Comparison of ENCODE assay signal across 21 mouse cellular contexts in genomic region chr6:29522626-29523300, GRCm38 (mm10). TPM values are rescaled to one million over a fixed set of nuclear protein-coding genes. Genes with fewer than 3 reads are reported as not detected.
DNase-seq lines count a peak whose midpoint lies in the region; ATAC-seq and TF ChIP-seq lines count a peak whose summit lies in the region.
"Had no signal": no experiment of that assay in that cellular context is flagged by ENCODE, and none has a peak within 500 bp of the region (broad histone marks: within the 10 kb centered on the region; RNA-seq: fewer than 3 reads in every experiment).

No protein-coding gene starts in this region.

- TF ChIP-seq CTCF in CH12.LX (conservative IDR thresholded peaks at IDR 0.05 in 1 of 2, IDR thresholded peaks at IDR 0.05 in 1 of 2; ENCODE audit: low read depth in 2 of 2, low read length in 2 of 2), result no peak

- WGBS in kidney, embryonic 14.5 days, result 68% methylated on average over 6 of the region's 6 CpGs

- no peak overlapping the region for H3K9ac ChIP-seq in kidney, embryonic 14.5 days (ENCODE audit: low read depth, low read length)
- H3K9ac ChIP-seq in CH12.LX (ENCODE audit: insufficient read depth, low read depth), result peak overlapping the region; percentile 12; the same call in 1 of the 2 replicates
- H3K9ac ChIP-seq: heart, embryonic 12.5 days; neural tube, embryonic 12.5 days had no signal

- H3K79me2 ChIP-seq in CH12.LX (replicated peaks; ENCODE audit: control insufficient read depth, extremely low read depth, insufficient read depth, poor library complexity, severe bottlenecking), result 0 out of 2 replicates have a peak, but pooled peaks cover 3% of the 10 kb centered on the region

- no peak for TF ChIP-seq EP300 in CH12.LX (IDR thresholded peaks at IDR 0.05; ENCODE audit: low read length)

- peaks cover 21% of the 10 kb centered on the region for H3K4me1 ChIP-seq in kidney, embryonic 14.5 days (ENCODE audit: control insufficient read depth, insufficient read depth, low read length)
- H3K4me1 ChIP-seq in CH12.LX (ENCODE audit: control insufficient read depth in 1 of 2, insufficient read depth in 2 of 2), result peaks cover 13 to 35% of the 10 kb centered on the region in 2 experiments

- intact Hi-C loops in heart, postnatal 14 days (cut with DNase I), result no loop called here

- H3K27ac ChIP-seq in kidney, embryonic 14.5 days (ENCODE audit: low read depth, low read length), result no peak overlapping the region
- H3K27ac ChIP-seq in CH12.LX (ENCODE audit: insufficient read depth, low read depth), result peak overlapping the region; percentile 82; the same call in 1 of the 2 replicates
- H3K27ac ChIP-seq: neural tube, embryonic 12.5 days had no signal

- H3K4me3 ChIP-seq in kidney, embryonic 14.5 days (ENCODE audit: low read length), result no peak overlapping the region
- H3K4me3 ChIP-seq in CH12.LX (replicated peaks in 1 of 3; ENCODE audit: low read depth in 2 of 3, low read length in 2 of 3, poor library complexity in 1 of 3), result no peak overlapping the region
- H3K4me3 ChIP-seq: erythroblast, embryonic 14.5 days; heart, embryonic 12.5 days; neural tube, embryonic 12.5 days had no signal

- H3K36me3 ChIP-seq in kidney, embryonic 14.5 days (ENCODE audit: control insufficient read depth, insufficient read depth, low read length), result no peaks in the 10 kb centered on the region
- H3K36me3 ChIP-seq in CH12.LX (replicated peaks in 1 of 2; ENCODE audit: control insufficient read depth in 1 of 2, insufficient read depth in 1 of 2, low read length in 1 of 2), result no peaks in the 10 kb centered on the region
- H3K36me3 ChIP-seq: heart, embryonic 12.5 days; neural tube, embryonic 12.5 days had no signal

- DNase-seq in heart, adult 11 months, result peak; percentile 91
- DNase-seq in heart, postnatal 14 days, result no peak
- peak; percentile 55 to 72 for DNase-seq in kidney, adult 8-10 months
- no peak for DNase-seq in CH12.LX (ENCODE audit: extremely low read depth)
- DNase-seq in kidney, postnatal 25 days, result peak; percentile 30 to 71
- DNase-seq in layer of hippocampus, postnatal 25 days (ENCODE audit: extremely low spot score in 1 of 2, low spot score in 1 of 2), result no peak
- DNase-seq: adrenal gland, postnatal 36 days; cerebellum, postnatal 14 days; right cerebral cortex, postnatal 14 days had no signal

- H3K9me3 ChIP-seq in kidney, embryonic 14.5 days (ENCODE audit: control insufficient read depth, low read length), result no peaks in the 10 kb centered on the region
- peaks cover 9% of the 10 kb centered on the region for H3K9me3 ChIP-seq in CH12.LX (replicated peaks; ENCODE audit: low read length)

- no peak for ATAC-seq in kidney, embryonic 14.5 days (ENCODE audit: low FRiP score, low TSS enrichment)
- no peak for ATAC-seq in erythroblast, adult 5-6 weeks (replicated peaks; ENCODE audit: low FRiP score, poor library complexity, severe bottlenecking)
- ATAC-seq: inflammation-experienced regulatory T-cells, adult 6 months had no signal

- dilution Hi-C loops in CH12.LX (cut with MboI; ENCODE audit: extremely low pct_ligation_motif_present, extremely low pct_unique_long_range_greater_than_20kb, low sequenced_read_pairs), result no loop called here

- no peak overlapping the region for H3K4me2 ChIP-seq in kidney, embryonic 14.5 days (replicated peaks; ENCODE audit: low read depth, low read length)
- no peak overlapping the region for H3K4me2 ChIP-seq in CH12.LX (ENCODE audit: insufficient read depth, low read depth, poor library complexity, severe bottlenecking)
- H3K4me2 ChIP-seq: heart, embryonic 12.5 days; neural tube, embryonic 12.5 days had no signal

- no peak for TF ChIP-seq RAD21 in CH12.LX (IDR thresholded peaks at IDR 0.05; ENCODE audit: low read depth, low read length)

- H3K27me3 ChIP-seq in kidney, embryonic 14.5 days (ENCODE audit: control insufficient read depth, insufficient read depth, low read length), result peaks cover 15% of the 10 kb centered on the region; the same call in 1 of the 2 replicates
- H3K27me3 ChIP-seq in CH12.LX (replicated peaks), result no peaks in the 10 kb centered on the region

- TF ChIP-seq POLR2A in CH12.LX (IDR thresholded peaks at IDR 0.05; ENCODE audit: low read depth, low read length), result no peak

- in situ Hi-C loops in CH12.LX (cut with MboI; ENCODE audit: low pct_ligation_motif_present, low pct_unique_long_range_greater_than_20kb, low sequenced_read_pairs), result no loop called here

TF ChIP-seq in CH12.LX, 34 proteins besides CTCF, POLR2A, EP300 and RAD21:
- TF ChIP-seq BHLHE40 (IDR thresholded peaks at IDR 0.05; ENCODE audit: low read depth, low read length) (no peak), MAX (IDR thresholded peaks at IDR 0.05; ENCODE audit: low read length) (no peak), MAFK (IDR thresholded peaks at IDR 0.05; ENCODE audit: insufficient replicate concordance, low read length) (no peak), TBP (conservative IDR thresholded peaks at IDR 0.05; ENCODE audit: low read depth, low read length) (no peak), CHD1 (IDR thresholded peaks at IDR 0.05; ENCODE audit: low read depth, low read length) (no peak), HCFC1 (IDR thresholded peaks at IDR 0.05; ENCODE audit: low read depth, low read length) (no peak)

RNA-seq across cellular contexts. Expression of gene Irf5, which starts 3.7 kb away (rescaled TPM):
- total RNA-seq in heart, postnatal 14 days (2021), result 1 to 10 TPM; 3.0 to 3.2 TPM
- 4.5 and 5.0 TPM in 2 replicates for polyA plus RNA-seq in kidney, embryonic 14.5 days (2014; fragmentation: Nextera tagmentation; extraction: Ambion mirVana)
- total RNA-seq in CH12.LX (2012; rRNA removed) (134 and 152 TPM in 2 replicates), CH12.LX (2014; rRNA removed) (158 and 159 TPM in 2 replicates)
- polyA plus RNA-seq in CH12.LX (2012; ENCODE audit: insufficient read length, low read depth), result 134 and 144 TPM in 2 replicates
- 1 to 10 TPM; 3.4 to 4.0 TPM for total RNA-seq in layer of hippocampus, postnatal 25 days (2021)
- total RNA-seq in erythroblast, adult 5-6 weeks (2015; ENCODE audit: low replicate concordance), result 11.9 and 14.4 TPM in 2 replicates
- 6.6 and 12.5 TPM in 2 replicates for total RNA-seq in erythroblast, adult 5-6 weeks (2017; ENCODE audit: low replicate concordance)

RNA-seq across cellular contexts. Expression of gene Kcp, which starts 15.0 kb away (rescaled TPM):
- total RNA-seq in heart, postnatal 14 days (2021), result 10 to 100 TPM; 11.9 to 12.3 TPM
- polyA plus RNA-seq in kidney, embryonic 14.5 days (2014; fragmentation: Nextera tagmentation; extraction: Ambion mirVana), result 30.0 and 32.8 TPM in 2 replicates
- total RNA-seq in CH12.LX (2012; rRNA removed) (0.59 and 0.64 TPM in 2 replicates), CH12.LX (2014; rRNA removed) (not detected in 2 replicates)
- 0.49 and 0.51 TPM in 2 replicates for polyA plus RNA-seq in CH12.LX (2012; ENCODE audit: insufficient read length, low read depth)
- 1 to 10 TPM; 2.1 to 3.0 TPM for total RNA-seq in layer of hippocampus, postnatal 25 days (2021)
- not detected in 2 replicates for total RNA-seq in erythroblast, adult 5-6 weeks (2015; ENCODE audit: low replicate concordance)
- total RNA-seq in erythroblast, adult 5-6 weeks (2017; ENCODE audit: low replicate concordance), result not detected in 2 replicates
- total RNA-seq: hematopoietic stem cell, adult 5-6 weeks; megakaryocyte-erythroid progenitor cell, adult 5-6 weeks had no signal

RNA-seq across cellular contexts. Expression of gene Atp6v1fnb, which starts 51.5 kb away (rescaled TPM):
- total RNA-seq in heart, postnatal 14 days (2021), result not detected
- polyA plus RNA-seq in kidney, embryonic 14.5 days (2014; fragmentation: Nextera tagmentation; extraction: Ambion mirVana), result 0.49 TPM in 1 of 2 replicates, not detected in the other
- 0.21 TPM in 1 of 2 replicates, not detected in the other for total RNA-seq in CH12.LX (2012; rRNA removed)
- not detected in 2 replicates for total RNA-seq in CH12.LX (2014; rRNA removed)
- polyA plus RNA-seq in CH12.LX (2012; ENCODE audit: insufficient read length, low read depth), result not detected in 2 replicates
- total RNA-seq in layer of hippocampus, postnatal 25 days (2021), result under 1 TPM in 1 of 2 experiments, not detected in 1; 0.59 TPM
- not detected in 2 replicates for total RNA-seq in erythroblast, adult 5-6 weeks (2015; ENCODE audit: low replicate concordance)
- total RNA-seq in erythroblast, adult 5-6 weeks (2017; ENCODE audit: low replicate concordance), result not detected in 2 replicates
- total RNA-seq: gastrocnemius, adult 8-10 months; megakaryocyte-erythroid progenitor cell, adult 5-6 weeks; midbrain, postnatal 0 days had no signal
- polyA plus RNA-seq: erythroblast, embryonic 14.5 days; heart, embryonic 12.5 days; inflammation-experienced regulatory T-cells, adult 6 months; limb, embryonic 14.5 days; lung, embryonic 16.5 days had no signal

RNA-seq across cellular contexts. Expression of gene Atp6v1f, which starts 55.2 kb away (rescaled TPM):
- 100 to 1,000 TPM; 108 to 110 TPM for total RNA-seq in heart, postnatal 14 days (2021)
- polyA plus RNA-seq in kidney, embryonic 14.5 days (2014; fragmentation: Nextera tagmentation; extraction: Ambion mirVana), result 248 and 309 TPM in 2 replicates
- 308 and 328 TPM in 2 replicates for total RNA-seq in CH12.LX (2012; rRNA removed)
- total RNA-seq in CH12.LX (2014; rRNA removed), result 367 and 373 TPM in 2 replicates
- polyA plus RNA-seq in CH12.LX (2012; ENCODE audit: insufficient read length, low read depth), result 230 and 251 TPM in 2 replicates
- 100 to 1,000 TPM; 241 to 263 TPM for total RNA-seq in layer of hippocampus, postnatal 25 days (2021)
- 61.9 and 77.2 TPM in 2 replicates for total RNA-seq in erythroblast, adult 5-6 weeks (2015; ENCODE audit: low replicate concordance)
- total RNA-seq in erythroblast, adult 5-6 weeks (2017; ENCODE audit: low replicate concordance), result 27.2 and 37.2 TPM in 2 replicates

Comparison
In these comparisons a context has a peak if more than half of its experiments do, and no peak if none do; other contexts are left out.
1. DNase-seq: peak in heart, adult 11 months (single experiment), kidney, adult 8-10 months (2 of 2) and kidney, postnatal 25 days (2 of 2); none in heart, postnatal 14 days (0 of 2), CH12.LX (single experiment) and layer of hippocampus, postnatal 25 days (0 of 2).
2. RNA of gene Irf5, which starts 3.7 kb away (total RNA-seq): 134 to 159 TPM in CH12.LX; 6.6 to 14.4 TPM in erythroblast, adult 5-6 weeks, 3.4 to 4.0 TPM in layer of hippocampus, postnatal 25 days and 3.0 to 3.2 TPM in heart, postnatal 14 days; every median in the first group is over 4 times any median in the second.